Mouse (Mus musculus) left cerebral cortex, adult 18-20 months (tissue): ENCODE measurements around the gene Tmem169. TPM values are rescaled to one million over a fixed set of nuclear protein-coding genes. Genes with fewer than 3 reads are reported as not detected.

Experiments
- DNase-seq, 2 experiments: peaks; one replicate each; pipeline ENCODE4 v3.0.0; 2021 to 2022; ENCODE audit warnings: low spot score in 2 of 2, mixed read lengths in 1 of 2
- total RNA-seq, 2 experiments: library from RNA; stranded (reverse); gene quantifications; 2 replicates each; pipeline ENCODE4 v1.2.3; 2021

Tmem169 gene
- total RNA-seq, 2 experiments from 2014 or later, result 13.7 to 14.1 TPM

DNA sequence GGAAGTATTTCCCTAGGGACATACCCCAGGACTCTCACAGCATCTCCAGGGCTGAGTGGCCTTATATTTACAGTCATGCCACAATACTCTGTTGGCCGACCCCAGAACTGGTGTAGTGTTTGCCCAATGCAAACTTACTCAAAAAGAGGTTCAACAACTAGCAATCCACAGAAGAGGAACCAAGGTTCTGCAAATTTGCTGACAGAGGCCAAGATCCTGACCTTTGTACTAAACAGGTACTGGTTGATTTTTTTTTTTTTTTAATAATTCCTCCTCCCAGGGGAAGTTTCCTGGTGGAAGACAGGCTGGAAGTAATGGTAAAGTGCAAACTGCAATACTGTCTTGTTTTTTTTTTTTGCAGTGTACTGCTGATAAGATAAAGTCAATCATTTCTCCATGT is 1.6 kb upstream of the Tmem169 start:
- no peak for DNase-seq

DNA sequence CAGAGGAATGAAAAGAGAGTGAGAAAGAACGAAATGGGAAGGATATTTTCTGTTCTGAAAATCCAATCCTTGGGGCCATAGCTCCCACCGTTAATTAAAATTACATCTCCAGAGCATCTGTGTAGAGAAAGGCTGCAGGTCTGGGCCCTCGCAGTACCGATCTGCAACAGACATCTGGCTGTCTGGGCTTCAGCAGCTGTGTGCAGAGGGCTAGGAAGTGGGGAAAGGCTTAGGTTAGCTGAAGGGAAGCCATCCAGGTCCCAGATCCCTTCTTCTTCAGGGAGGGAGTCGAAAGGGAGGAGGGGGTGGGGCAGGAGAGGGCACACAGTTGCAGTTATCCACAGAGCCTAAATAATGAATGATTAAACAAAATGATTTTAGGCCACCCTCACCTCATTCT is 370 bp downstream of the Tmem169 start:
- peak; percentile 13 to 18 for DNase-seq

DNA sequence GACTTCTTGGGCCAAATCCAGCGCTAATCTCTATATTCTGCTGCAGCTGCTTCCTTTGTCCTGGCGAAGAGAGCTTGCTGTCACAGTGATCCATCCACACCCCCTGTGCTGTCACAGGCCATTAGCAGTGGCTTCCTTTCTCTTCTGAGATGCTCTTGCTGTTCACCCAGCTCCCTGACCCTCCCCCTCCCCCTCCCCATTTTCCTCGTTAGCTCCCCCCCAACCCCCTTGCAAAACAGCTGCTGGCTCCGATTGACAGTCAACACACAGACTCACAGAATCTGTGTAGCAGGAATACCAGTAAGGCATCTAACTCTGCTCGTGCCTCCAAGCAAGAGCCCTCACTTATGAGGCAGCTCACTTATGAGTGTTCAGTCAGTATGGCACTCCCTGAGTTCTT is 2.7 kb downstream of the Tmem169 start:
- DNase-seq, result no peak

DNA sequence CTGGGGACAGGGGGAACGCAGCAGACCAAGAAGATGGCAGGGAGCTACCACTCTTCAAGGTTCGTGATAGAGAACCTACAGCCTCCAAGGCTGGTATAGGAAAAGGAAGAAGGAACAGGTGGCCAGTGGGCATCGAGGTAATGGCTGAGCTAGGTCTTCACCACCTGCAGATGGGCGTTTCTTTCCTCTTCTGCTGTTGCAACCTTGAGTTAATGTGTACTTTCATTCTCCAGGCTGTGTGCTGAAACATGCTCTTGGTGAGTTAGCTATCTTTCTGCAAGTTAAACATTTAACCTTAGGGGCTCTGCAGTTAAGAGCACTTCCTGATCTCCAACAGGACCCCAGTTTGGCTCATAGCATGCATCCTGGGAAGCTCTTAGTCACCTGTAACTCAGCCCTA is 3.7 kb downstream of the Tmem169 start:
- DNase-seq, result no peak

DNA sequence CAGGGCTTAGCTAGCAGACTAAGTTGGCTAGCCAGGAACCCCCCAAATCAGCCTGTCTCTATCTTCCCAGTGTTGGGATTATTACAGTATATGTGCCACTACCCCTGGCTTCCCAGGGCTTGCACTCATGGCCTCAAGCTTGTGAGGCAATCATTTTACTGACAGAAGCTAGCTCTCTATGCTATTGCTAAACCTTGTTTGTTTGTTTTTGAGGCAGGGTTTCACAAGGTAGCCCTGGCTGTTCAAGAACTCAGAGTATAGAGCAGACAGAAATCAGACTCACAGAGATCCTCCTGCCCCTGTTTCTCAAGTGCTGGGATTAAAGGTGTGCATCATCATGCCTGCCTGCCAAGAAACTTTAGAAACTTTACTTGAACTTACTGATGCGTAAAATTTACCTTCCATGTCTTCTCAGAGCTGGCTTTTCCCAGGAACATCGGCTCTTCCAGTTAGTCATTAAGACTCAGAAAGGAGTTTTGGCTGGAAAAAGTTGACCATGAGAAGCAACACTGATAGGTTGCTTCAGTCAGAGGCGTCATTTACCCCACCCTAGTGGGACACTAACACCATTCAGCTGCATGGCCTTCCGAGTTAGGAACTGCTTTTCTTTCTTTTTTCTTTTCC is 4.5 kb downstream of the Tmem169 start:
- DNase-seq, result no peak

DNA sequence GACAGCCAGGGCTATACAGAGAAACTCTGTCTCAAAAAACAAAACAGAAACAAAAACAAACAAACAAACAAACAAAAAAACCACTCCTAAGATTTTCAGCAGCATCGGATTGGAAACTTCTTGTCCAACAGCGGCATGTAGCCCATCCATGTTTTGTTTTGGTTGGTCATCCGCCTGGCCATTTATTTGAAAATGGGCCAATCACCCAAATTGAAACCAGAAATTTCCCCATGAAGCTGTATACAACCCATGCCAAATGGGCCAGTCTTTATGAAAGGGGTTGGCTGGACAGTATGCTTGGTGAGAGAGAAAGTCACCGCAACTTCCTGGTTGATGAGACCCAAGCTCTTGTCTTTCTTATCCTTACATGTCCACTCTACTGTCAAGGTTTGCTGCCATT is 6.7 kb downstream of the Tmem169 start:
- no peak for DNase-seq

DNA sequence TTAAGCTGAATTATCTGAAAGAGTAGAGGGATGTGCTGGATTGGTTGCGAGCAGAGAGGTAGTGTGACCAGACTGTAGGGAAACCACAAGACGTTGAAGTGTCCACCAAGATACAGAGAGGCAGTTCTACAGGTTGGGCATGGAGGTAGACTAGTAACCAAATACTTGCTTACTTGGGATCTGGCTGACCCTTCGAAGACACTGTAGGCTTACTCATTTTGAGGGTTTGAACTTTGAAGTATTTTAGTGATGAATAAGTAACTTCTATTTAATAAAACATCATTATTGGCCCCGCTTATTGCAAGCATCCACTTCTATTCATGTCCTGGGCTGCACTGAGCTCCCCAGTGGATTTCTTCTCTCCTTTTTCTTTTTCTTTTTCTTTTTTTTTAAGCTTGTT is 7.3 kb downstream of the Tmem169 start:
- DNase-seq, result no peak

DNA sequence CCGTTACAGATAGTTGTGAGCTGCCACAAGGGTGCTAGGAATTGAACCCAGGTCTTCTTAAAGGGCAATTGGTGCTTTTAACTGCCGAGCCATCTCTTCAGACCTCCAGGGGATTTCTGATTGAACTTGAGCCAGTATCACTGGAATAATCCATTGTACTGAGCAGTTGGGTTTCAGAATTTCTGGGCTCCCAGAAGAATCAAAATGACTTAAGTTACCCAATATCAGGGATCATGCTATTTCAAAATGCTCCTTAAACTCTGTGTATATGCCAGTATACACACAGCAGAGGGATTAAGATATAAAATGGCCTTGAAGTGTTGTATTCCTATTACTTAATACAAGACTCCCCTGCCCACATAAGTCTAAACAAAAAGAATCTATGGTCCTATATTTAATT is 7.8 kb downstream of the Tmem169 start:
- DNase-seq, result no peak

DNA sequence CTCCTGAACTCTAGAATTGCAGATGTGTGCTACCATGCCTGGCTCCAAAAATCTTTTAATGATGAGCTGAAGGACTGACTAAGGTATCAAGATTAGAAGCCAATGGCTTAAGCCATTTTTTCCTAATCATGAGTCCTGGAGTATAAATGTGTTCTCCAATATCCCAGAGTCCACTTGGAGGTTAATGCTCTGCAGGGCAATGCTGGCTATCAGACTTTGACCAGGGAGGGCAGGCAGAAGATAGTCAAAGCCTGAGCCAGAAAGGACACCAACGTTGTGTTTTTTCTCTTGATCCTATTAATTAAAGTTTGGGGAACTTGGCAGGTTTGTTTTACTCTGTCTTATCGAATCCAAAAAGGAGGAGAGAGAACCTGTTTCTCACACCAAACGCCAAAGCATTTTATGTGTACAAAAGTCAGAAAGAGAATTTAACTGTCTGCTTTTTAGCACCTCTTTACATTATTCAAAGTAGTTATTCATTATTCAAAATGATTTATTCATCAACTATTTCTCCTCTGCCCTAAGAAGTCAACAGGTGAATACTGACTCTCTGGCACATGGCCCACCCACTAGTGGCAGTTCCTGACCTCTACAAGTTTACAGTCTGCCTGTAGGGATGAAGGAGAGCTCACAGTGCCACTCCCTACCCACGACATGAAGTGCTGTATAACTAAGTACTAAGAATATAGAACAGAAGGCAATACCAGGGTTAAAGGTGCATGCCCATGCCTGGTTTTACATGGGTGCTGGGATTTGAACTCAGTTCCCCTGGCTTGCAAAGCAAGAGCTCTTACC is 9.9 kb downstream of the Tmem169 start:
- no peak for DNase-seq

DNA sequence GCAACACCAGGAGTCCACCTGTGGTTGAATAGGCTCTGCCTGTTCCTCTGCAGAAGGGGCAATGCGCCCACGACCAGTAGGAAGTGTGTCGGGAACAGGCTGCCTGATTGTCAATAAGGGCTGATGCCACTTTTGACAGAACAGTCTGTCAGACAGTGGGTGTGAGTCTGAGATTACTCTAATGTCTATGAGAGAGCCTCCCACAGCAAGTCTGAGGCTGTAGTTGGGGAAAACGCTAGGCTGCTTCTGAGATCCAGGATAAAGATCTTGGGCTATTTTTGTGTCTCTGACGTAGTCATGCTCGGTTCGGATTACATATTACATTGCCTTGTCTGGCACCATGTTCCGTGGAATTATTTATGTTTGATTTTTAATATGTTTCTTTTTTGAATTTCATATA is 11.6 kb downstream of the Tmem169 start:
- no peak for DNase-seq

GRCm38 (mm10) chr1:72301845-72302244 is 17.7 kb downstream of the Tmem169 start:
- DNase-seq, result no peak

- DNase-seq, result no peak
Measured at GRCm38 (mm10) chr1:72306241-72306640, 22.1 kb downstream of the Tmem169 start.

DNA sequence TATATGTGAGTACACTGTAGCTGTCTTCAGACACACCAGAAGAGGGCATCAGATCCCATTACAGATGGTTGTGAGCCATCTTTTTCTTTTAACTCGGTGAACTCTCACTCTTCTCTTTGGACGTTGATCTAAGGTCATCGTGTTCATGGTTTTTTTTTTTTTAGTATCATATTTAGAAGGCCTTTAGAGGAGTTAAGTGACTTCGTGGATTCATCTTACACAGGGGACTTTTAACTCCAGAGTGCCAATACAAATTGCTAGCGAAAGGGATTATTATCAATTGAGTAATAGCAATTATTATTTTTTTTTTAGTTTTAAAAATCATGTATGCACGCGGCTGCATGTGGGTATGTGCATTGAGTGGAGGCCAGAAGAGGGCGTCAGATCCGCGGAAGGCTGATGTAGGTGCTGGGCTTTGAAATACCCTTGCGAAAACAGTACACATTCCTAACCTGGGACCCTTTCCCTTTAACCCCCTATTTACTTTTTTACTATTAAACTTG is 22.6 kb downstream of the Tmem169 start:
- peak; percentile 19 to 34 for DNase-seq

DNA sequence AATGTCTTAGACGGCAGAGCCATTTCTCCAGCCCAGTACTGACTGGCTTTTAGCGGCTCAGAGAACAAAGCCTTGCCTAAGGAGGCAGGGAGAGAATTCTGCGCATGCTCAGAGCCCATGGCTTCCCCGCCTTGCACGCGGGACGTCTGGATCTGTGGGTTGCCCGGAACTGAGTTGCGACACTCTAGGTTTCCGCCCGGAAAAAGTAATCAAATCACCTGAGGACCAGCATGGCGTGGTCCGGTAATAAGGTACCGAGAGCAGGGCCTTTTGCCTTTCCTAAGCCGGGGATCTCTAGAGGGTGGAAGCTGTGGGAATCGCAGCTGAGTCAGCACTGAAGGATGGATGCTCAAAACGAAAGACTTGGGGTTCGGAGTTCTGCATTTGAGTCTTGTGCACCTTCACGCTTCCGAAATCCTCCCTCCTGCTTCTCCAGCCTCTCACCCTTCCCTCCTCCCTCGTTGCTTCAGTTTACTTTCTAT is 23.2 kb downstream of the Tmem169 start, which contains the start of gene Xrcc5:
Gene Xrcc5 (plus strand): TSS at position 105 of the 482 bp plus-strand sequence.
- peak; percentile 91 to 93 for DNase-seq

- no peak for DNase-seq
Measured at GRCm38 (mm10) chr1:72308919-72309318, 24.8 kb downstream of the Tmem169 start.

DNA sequence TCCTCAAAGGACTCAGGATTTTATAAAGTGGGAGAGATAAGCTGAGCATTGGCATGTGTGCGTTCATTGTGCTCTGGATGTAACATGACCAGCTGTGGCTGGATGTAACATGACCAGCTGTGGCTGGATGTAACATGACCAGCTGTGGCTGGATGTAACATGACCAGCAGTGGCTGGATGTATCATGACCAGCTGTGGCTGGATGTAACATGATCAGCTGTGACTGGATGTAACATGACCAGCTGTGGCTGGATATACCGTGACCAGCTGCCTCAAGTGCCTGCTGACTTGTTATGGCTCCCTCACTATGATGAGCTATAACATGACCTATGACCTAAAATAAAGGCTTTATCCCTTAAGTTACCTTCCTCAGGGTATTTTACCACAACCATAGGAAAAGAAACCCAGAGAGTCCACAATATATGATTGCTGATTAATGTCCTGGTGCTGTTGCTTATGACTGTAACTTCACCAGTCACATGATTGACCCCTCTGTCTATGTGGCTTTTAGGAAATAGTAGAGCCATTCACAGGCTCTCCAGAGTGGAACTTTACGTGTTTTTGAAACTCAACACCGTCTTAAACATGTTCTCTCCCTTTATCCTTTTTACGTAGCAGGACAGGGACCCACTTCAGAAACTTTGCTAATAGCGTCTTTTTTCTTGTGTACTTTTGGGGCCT is 25.7 kb downstream of the Tmem169 start:
- DNase-seq, result no peak

GRCm38 (mm10) chr1:72312701-72313398 is 28.7 kb downstream of the Tmem169 start:
- no peak for DNase-seq

GRCm38 (mm10) chr1:72313399-72314039 is 29.4 kb downstream of the Tmem169 start:
- no peak for DNase-seq

DNA sequence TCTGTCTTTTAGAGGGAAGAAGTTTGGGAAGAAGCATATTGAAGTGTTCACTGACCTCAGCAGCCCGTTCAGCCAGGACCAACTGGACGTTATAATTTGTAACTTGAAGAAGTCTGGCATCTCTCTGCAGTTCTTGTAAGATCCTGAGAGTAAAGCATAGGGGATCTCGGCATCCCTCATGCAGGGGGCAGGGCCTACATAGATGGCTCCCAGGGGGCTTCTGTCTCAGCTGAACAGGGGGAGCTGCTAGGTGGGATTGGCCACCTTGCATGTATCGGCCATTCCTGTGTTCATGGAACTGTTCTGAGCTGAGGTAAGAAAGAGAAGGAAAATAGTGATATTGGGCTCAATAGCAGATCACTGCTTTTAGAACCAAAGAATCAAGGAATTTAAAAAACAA is 31.3 kb downstream of the Tmem169 start:
- no peak for DNase-seq

DNA sequence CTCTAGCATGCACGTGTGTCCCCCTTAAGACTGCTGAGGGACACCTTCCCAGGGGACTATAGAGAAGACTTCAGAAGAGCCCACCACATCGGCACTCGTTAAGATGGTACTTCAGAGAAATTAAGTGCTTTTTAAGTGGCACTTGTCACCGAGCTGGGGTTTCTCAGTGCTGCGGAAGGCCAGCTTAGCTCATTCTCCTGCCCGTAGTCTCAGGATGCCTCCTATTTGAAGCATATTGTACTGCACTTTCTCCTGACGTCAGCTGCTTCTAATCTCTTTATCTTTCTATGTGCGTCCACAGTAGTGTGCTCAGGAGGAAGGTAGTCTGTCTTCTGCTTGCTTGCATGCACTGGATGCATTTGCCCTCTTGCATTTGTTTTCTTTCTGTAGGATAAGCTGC is 32.2 kb downstream of the Tmem169 start:
- no peak for DNase-seq

DNA sequence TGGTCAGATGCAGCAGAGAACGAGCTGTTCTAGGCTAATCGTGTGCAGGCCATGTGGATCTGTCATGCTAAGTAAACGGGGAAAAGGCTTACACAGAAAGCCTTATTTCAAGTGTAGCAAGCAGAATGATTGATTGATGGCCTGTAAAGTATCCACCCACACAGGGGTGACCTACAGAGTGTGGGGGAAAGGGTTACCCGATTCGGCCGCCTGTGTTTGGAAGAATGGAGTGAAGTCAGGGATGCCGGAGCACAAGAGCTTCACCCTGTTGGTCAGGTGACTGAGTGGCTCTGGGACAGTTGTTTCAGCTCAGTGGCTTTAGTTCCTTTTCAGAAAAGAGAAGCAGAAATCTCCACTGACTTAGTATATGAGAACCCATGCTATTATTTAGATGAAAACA is 32.7 kb downstream of the Tmem169 start:
- no peak for DNase-seq
